Mouse (Mus musculus): ENCODE results near the gene Gphb5.

The Gphb5 gene

DNA sequence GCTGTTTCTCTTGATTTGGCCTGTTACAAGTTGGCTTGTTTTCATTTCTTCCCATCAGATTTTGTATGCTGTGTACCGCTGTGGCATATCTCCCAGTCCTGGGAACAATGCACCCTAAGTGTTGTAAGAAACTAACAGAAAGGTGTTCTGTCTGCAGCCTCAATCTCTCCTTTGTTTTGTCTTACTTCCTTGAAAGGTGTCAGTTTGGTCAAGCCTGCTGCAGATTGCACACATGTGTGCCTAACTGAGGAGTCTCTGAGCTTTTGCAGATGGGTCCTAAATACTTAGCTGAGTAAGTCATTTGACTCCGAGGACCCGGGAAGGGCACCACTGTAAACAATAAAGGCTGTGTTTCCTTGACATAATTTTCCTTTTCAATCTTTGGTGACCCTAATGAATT is 20.0 kb downstream of the Gphb5 start:
- in situ Hi-C loops (cut with MboI; ENCODE audit: low sequenced_read_pairs), result loop anchor here (10.0 kb wide), 1 partner anchor 1072 kb away; no protein-coding TSS in a partner anchor

- in situ Hi-C loops (cut with MboI; ENCODE audit: low sequenced_read_pairs), result loop anchor here (10.0 kb wide), 1 partner anchor 1069 kb away; no protein-coding TSS in a partner anchor
These were observed 22.4 kb downstream of the Gphb5 start for GRCm38 (mm10) chr12:75394011-75394773.

- in situ Hi-C loops (cut with MboI; ENCODE audit: low sequenced_read_pairs), result loop anchor here (10.0 kb wide), 1 partner anchor 1067 kb away; no protein-coding TSS in a partner anchor
These were observed 25.1 kb downstream of the Gphb5 start for GRCm38 (mm10) chr12:75391526-75391925.

DNA sequence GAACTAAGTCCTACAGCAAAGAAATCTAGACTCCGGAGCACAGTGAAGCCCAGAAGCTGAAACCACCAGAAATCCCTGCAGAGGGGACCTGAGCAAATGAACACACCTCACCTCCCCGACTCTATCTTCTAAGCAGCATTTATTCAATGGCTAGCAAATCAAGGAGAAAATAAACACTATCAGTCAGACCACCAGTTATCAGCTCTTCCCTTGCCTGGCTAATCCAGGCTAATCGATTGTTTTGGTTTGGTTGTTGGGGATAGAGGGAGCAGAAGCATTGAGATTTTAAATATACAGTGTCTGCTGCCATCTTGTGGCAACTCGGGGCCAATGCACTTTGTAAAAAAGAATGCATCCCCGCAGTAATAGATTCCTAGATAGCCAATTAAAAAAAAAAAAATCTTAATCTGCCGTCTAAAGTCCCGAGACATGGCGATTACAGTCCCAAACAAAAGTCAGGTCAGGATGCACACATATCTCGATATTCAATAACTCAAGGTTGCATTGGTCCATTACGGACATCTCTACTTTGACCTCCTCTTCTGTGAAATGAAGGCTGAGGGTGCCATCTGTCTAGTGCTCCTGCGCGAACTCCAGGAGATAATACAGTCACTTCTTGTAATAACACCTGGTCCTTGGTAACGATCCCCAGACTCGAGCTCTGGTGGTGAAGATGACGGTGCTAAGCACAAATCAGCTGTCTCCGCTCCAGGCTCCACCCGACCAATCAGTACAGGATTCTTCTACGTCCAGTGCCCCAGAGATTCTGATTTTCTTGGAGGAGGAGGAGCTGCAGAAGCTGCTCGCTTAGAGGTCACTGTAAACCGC is 27.1 kb downstream of the Gphb5 start:
- in situ Hi-C loops (cut with MboI; ENCODE audit: low sequenced_read_pairs), result loop anchor here (10.0 kb wide), 1 partner anchor 1065 kb away; no protein-coding TSS in a partner anchor

DNA sequence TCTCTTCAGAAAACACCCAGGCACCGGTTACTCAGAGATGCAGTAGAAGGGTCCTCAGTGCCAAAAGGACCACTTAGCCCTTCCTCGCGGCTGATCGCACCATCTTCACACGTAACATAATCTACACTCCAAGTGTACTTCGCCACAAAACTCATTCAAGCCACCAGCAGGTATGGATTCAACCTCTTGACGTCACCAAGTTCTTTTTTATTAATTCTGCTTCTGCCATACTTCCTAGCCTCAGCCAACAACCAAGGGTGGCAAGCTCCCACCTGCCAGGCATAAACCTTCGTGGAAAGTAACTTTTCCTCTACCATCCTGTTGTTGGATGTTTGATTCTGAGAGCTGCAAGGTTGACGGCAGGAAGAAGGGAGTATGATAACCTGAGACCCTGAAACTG is 28.1 kb downstream of the Gphb5 start:
- in situ Hi-C loops (cut with MboI; ENCODE audit: low sequenced_read_pairs), result no loop called here

DNA sequence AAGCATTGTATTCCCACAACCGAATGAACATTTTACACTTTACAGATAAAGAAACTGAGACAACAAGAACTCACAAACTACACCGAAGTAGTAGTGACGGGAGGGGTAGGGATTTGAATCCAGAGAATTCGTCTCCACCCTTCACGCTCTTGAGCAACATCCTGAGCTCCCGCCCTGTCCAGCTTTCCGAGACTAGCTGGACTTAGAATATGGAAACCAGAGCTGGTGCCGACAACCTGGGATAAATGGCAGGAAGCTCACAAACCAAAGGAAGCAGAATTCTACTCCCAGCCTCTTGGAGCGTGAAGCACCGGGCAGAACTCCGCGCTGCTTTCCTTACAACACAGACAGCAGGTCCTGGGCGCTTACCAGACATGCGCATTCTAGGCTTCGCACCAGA is 28.7 kb downstream of the Gphb5 start:
- in situ Hi-C loops (cut with MboI; ENCODE audit: low sequenced_read_pairs), result no loop called here

GRCm38 (mm10) chr12:75387156-75387555 is 29.4 kb downstream of the Gphb5 start:
- in situ Hi-C loops (cut with MboI; ENCODE audit: low sequenced_read_pairs), result no loop called here

GRCm38 (mm10) chr12:75386731-75387130 is 29.9 kb downstream of the Gphb5 start:
- in situ Hi-C loops (cut with MboI; ENCODE audit: low sequenced_read_pairs), result no loop called here

GRCm38 (mm10) chr12:75376126-75376525 is 40.5 kb downstream of the Gphb5 start:
- in situ Hi-C loops (cut with MboI; ENCODE audit: low sequenced_read_pairs), result no loop called here

- in situ Hi-C loops (cut with MboI; ENCODE audit: low sequenced_read_pairs), result no loop called here
These were observed 41.5 kb downstream of the Gphb5 start for GRCm38 (mm10) chr12:75375060-75375459.

DNA sequence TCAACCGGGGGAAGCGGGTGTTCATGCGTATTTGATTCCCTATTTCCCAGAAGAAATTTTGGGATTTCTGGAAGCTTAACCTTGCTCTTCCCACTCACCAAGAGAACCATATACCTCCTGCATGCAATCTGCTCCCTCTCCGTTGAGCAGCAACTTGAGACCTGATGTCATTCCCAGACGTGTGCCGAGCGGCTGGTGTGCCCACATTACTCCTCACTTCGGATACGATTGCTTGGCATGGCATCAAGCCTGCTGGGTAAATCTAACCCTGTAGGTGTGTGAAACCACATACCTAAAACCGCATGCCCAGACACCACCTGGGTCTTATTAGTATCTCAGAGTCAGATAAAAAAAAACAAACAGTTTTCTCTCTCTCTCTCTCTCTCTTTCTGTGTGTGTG is 42.1 kb downstream of the Gphb5 start:
- in situ Hi-C loops (cut with MboI; ENCODE audit: low sequenced_read_pairs), result no loop called here

GRCm38 (mm10) chr12:75369418-75369851 is 47.1 kb downstream of the Gphb5 start:
- in situ Hi-C loops (cut with MboI; ENCODE audit: low sequenced_read_pairs), result no loop called here

DNA sequence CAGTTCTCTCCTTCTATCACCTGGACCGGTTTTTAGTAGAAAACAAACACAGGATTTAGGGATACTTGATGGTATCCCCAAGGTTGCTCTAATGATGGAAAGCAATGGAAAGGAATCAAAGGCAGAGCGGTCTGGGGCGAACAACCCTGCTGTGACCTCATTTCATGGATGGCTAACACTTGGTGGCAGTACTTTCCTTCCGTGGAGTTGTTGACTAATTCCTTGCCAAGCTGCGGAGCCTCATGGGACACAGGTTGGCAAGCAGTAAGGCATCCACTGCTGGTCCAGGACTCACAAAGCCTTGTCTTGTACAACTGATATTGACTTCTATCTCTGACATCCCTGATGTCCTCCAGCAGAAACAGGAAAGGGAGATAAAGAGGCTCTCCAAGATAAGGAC is 48.1 kb downstream of the Gphb5 start:
- in situ Hi-C loops (cut with MboI; ENCODE audit: low sequenced_read_pairs), result no loop called here

- in situ Hi-C loops (cut with MboI; ENCODE audit: low sequenced_read_pairs), result no loop called here
These were observed 49.2 kb downstream of the Gphb5 start for GRCm38 (mm10) chr12:75367371-75367770.

- in situ Hi-C loops (cut with MboI; ENCODE audit: low sequenced_read_pairs), result no loop called here
These were observed 50.9 kb downstream of the Gphb5 start for GRCm38 (mm10) chr12:75365621-75366124.

- in situ Hi-C loops (cut with MboI; ENCODE audit: low sequenced_read_pairs), result no loop called here
These were observed 52.2 kb downstream of the Gphb5 start for GRCm38 (mm10) chr12:75364416-75364815.

- in situ Hi-C loops (cut with MboI; ENCODE audit: low sequenced_read_pairs), result no loop called here
These were observed 54.1 kb downstream of the Gphb5 start for GRCm38 (mm10) chr12:75362456-75362855.

All from CH12F3 (cell line).